Mouse (Mus musculus) cortical plate, adult 2 months (tissue): ENCODE measurements around the gene Irgq. TPM values are rescaled to one million over a fixed set of nuclear protein-coding genes. Genes with fewer than 3 reads are reported as not detected.
"Not testable (repeated sequence)": the region's sequence is repeated elsewhere in the genome, so short reads cannot be mapped to it uniquely, and the experiment has no call there.

Source experiments
- H3K27ac ChIP-seq: fragments of 200-500 bp; 2 replicates; pipeline ENCODE4 v1.5.1; 2012; ENCODE audit warnings: low read length, control low read depth, inconsistent platforms; ENCODE audit not compliant: insufficient read depth
- H3K4me1 ChIP-seq: fragments of 200-500 bp; 2 replicates; pipeline ENCODE4 v1.6.1; 2011; ENCODE audit warnings: low read length; ENCODE audit not compliant: control insufficient read depth, insufficient read depth
- H3K4me3 ChIP-seq: fragments of 200-500 bp; 2 replicates; pipeline ENCODE4 v1.5.1; 2011; ENCODE audit warnings: mild to moderate bottlenecking, low read length, control low read depth; ENCODE audit not compliant: insufficient read depth
- CTCF ChIP-seq: fragments of 200-500 bp; IDR thresholded peaks from 2 replicates; pipeline ENCODE4 v1.5.1; 2011; ENCODE audit warnings: mild to moderate bottlenecking, control low read depth, low read length; ENCODE audit not compliant: insufficient read depth; ENCODE audit errors: extremely low read depth
- POLR2A ChIP-seq: fragments of 200-500 bp; IDR thresholded peaks from 2 replicates; pipeline ENCODE4 v1.6.1; 2011; ENCODE audit warnings: mild to moderate bottlenecking, low read length, control low read depth; ENCODE audit not compliant: insufficient read depth; ENCODE audit errors: extremely low read depth
- polyA plus RNA-seq: library from polyadenylated mRNA; depleted of rRNA; stranded (reverse); fragments of >200 nt; gene quantifications from 2 replicates; pipeline ENCODE4 v1.2.3, GENCODE M21; 2012

Irgq gene
- polyA plus RNA-seq, 1 experiment = 53.9 TPM

- H3K4me3 ChIP-seq = peak overlapping the region; percentile 60
- TF ChIP-seq CTCF (no peak), POLR2A (no peak)
Measured at GRCm38 (mm10) chr7:24507726-24508114, 22.8 kb upstream of the Irgq start.

GRCm38 (mm10) chr7:24512355-24512754, 18.1 kb upstream of the Irgq start, which contains the start of gene AC161166.1:
TSS of gene AC161166.1 (minus strand) at chr7:24512455.
- TF ChIP-seq CTCF (no peak), POLR2A (no peak)

More at GRCm38 (mm10) chr7:24507726-24508114, 22.8 kb upstream of the Irgq start:
- peak overlapping the region; percentile 97; the same call in 1 of the 2 replicates for H3K27ac ChIP-seq
- H3K4me1 ChIP-seq = peaks cover 1% of the 10 kb centered on the region; the same call in 1 of the 2 replicates

GRCm38 (mm10) chr7:24516319-24516718, 14.2 kb upstream of the Irgq start:
- not testable (repeated sequence) for H3K27ac ChIP-seq, H3K4me3 ChIP-seq, H3K4me1 ChIP-seq
- peak; percentile 39; the same call in 1 of the 2 replicates for TF ChIP-seq CTCF

More at GRCm38 (mm10) chr7:24512355-24512754, 18.1 kb upstream of the Irgq start, which contains the start of gene AC161166.1:
- H3K4me1 ChIP-seq = peaks cover 1% of the 10 kb centered on the region; the same call in 1 of the 2 replicates
- no peak within 1 kb of the TSS for H3K27ac ChIP-seq
- H3K4me3 ChIP-seq = no peak within 1 kb of the TSS

- H3K4me3 ChIP-seq = no peak overlapping the region
- no peaks in the 10 kb centered on the region; the same call in 1 of the 2 replicates for H3K4me1 ChIP-seq
- TF ChIP-seq POLR2A (no peak), CTCF (no peak)
- H3K27ac ChIP-seq = peak overlapping the region; percentile 56; the same call in 1 of the 2 replicates
Measured at GRCm38 (mm10) chr7:24517077-24517476, 13.4 kb upstream of the Irgq start.

- H3K4me1 ChIP-seq = no peaks in the 10 kb centered on the region; the same call in 1 of the 2 replicates
- peak overlapping the region; percentile 41; the same call in 1 of the 2 replicates for H3K27ac ChIP-seq
- TF ChIP-seq CTCF (no peak), POLR2A (peak; percentile 52; the same call in 1 of the 2 replicates)
- H3K4me3 ChIP-seq = no peak overlapping the region
Measured at GRCm38 (mm10) chr7:24517654-24518053, 12.8 kb upstream of the Irgq start.

GRCm38 (mm10) chr7:24519130-24519529, 11.4 kb upstream of the Irgq start:
- Histone ChIP-seq H3K4me1 (no peaks in the 10 kb centered on the region; the same call in 1 of the 2 replicates), H3K27ac (no peak overlapping the region), H3K4me3 (no peak overlapping the region)
- TF ChIP-seq POLR2A (no peak), CTCF (no peak)

GRCm38 (mm10) chr7:24520054-24520453, 10.4 kb upstream of the Irgq start:
- not testable (repeated sequence) for H3K27ac ChIP-seq, H3K4me3 ChIP-seq, H3K4me1 ChIP-seq

GRCm38 (mm10) chr7:24522805-24523204, 7.7 kb upstream of the Irgq start:
- TF ChIP-seq CTCF (no peak), POLR2A (no peak)
- H3K4me3 ChIP-seq = no peak overlapping the region

GRCm38 (mm10) chr7:24523723-24524122, 6.8 kb upstream of the Irgq start:
- no peak for TF ChIP-seq CTCF
- no peak for TF ChIP-seq POLR2A
- H3K27ac ChIP-seq = no peak overlapping the region
- no peaks in the 10 kb centered on the region for H3K4me1 ChIP-seq
- H3K4me3 ChIP-seq = no peak overlapping the region

More at GRCm38 (mm10) chr7:24522805-24523204, 7.7 kb upstream of the Irgq start:
- Histone ChIP-seq H3K4me1 (no peaks in the 10 kb centered on the region; the same call in 1 of the 2 replicates), H3K27ac (no peak overlapping the region)

GRCm38 (mm10) chr7:24524978-24525377, 5.5 kb upstream of the Irgq start:
- TF ChIP-seq CTCF (no peak), POLR2A (no peak)
- Histone ChIP-seq H3K4me3 (no peak overlapping the region), H3K27ac (no peak overlapping the region), H3K4me1 (no peaks in the 10 kb centered on the region)
